Mouse (Mus musculus): ENCODE data around the gene Gfod1.

Gene Gfod1

DNA sequence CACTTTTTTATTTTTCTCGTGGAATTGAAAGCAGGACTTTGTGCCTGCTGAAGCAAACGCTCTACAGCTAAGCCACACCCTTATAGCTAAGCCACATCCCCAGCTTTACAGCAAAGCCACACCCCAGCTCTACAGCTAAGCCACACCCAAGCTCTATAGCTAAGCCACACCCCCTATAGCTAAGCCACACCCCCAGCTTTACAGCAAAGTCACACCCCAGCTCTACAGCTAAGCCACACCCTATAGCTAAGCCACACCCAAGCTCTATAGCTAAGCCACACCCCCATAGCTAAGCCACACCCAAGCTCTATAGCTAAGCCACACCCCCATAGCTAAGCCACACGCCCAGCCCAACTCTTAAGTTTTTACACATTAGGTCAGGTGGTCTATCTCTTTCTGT lies 42.7 kb downstream of the Gfod1 start:
- no peak for DNase-seq

DNA sequence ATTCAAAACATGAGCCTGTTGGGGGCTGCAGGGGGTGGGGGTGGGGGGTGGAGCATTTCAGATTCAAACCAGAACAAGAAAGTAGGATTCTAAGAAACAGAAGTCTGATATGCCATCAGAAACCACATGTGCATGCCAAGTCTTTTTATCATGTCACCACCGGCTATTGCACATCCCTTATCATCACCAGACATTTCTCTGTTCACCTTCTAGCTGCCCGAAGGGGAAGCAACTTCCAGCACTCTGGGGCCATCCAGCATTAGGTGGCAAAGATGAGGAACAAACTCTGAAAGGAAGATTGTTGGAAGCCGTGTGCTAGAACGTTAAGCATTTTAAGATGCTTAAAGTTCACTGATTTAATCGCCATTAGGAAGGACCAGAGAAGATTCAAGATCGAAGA lies 43.2 kb downstream of the Gfod1 start:
- DNase-seq = no peak

DNA sequence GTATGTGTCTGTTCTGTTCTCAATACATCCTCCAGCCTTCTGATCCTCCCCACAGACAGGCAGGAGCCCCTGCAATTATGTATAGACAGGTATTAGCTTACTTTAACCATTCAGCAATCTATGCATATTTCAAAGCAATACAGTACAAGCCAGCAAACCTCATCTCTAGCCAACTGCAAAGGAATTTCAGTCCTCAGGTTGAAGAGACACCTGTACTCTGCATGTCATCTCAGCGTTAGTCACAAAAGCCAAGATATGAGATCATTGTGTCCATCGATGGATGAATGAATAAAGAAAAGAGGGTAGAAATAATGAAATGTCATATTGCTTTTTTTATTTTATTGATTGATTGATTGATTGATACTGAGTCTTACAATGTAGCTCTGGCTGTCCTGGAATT lies 47.5 kb downstream of the Gfod1 start:
- DNase-seq = no peak

DNA sequence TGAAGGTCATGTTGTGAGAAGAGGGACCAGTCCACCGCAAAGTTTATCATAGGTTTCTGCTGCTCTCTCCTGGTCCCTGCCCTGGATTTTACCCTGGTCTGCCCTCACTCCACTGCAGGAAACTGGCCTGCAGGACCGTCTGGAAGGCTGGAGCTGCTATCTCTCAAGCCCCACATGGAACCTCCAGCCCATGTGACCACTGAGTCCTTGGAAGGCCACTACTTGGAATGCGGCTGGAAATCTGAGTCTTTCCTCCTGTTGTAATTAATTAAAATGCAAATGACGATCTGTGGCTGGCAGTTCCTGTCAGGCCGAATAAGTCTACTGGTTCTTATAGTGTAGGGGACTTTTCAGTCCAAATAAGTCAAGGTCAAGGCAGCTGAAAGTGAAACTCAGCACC lies 50.4 kb downstream of the Gfod1 start:
- peak; percentile 40 to 48 for DNase-seq

DNA sequence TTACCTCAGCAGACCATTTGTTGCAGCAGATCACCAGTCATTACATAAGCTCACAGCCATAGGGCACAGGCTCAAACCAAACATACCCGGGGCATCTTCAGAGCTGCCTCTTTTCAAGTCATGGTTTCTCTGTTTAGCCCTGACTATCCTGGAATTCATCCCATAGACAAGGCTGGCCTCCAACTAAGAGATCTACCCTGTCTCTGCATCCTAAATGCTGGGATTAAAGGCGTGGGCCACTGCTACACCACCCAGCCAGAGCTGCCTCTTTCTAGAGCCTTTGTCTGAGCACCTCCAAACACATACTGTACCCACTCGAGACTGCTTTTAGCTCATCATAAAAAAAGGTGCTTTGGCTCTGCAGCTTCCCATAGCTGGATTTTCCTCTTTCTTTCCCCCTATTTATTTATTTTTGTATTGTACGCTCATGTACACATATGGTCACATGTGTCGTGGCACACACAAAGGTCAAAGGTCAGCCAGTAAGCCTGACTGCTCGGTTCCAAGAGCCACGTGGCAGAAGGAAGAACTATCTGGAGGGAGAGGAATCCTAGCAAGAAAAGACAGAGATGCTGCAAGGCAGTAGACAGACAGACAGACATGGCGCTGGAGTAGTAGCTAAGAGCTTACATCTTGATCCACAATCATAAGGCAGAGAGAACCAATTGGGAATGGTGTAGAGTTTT lies 51.7 kb downstream of the Gfod1 start:
- no peak for DNase-seq

DNA sequence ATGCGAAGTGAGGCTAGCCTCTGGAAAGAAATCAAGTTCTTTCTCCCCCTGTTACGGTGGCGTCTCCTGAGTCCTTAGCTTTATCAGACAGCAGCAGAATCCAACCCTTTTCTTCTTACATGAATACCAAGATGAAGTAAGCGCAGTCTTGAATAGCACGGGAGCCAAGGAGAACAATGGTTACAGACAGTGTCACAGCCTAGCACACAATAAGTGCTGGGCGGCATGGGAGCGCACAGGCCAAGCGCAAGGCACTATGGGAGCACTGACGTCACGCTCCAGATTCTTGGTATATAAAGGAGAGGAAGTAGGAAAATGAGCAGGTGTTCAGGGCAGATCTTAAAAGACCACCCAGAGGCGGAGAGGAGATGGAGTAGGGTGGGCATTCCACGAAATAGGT lies 52.6 kb downstream of the Gfod1 start:
- no peak for DNase-seq

DNA sequence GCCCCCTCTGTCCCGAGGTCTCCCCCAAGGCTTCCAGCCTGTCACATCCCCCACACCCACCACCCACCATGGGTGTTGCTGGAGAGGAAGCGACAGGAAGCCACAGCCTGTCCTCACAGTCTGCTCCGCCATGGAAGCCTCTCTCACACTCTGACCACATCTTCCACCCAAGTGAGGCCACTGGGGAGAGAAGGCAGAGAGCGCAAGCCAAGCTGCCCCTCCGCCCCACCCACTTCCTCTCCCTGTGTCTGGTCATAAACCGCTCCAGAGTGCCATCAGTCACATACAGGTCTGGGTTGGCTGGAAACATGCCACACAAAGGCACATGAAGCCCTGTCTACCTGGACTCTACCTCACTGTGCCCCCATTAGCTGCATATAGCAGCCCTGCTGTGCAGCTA lies 53.3 kb downstream of the Gfod1 start:
- no peak for DNase-seq

DNA sequence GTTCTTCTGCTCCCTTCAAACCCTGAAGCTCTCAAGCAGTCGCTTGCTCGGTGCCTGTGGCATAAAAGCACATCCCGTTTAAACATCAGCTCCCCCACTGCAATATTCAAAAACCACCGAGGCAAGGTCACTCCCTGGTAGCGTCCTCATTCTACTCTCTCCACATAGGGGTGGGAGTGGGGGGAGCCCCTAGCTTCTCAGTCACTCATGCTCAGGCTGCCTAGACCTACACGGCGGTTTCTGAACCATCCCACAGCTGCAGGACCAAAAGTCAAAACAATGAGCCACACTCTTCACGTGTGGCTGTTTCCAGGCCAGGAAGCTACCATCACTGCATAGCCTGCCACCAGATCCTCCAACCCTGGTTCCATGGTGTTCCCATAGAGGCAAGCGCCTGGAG lies 53.9 kb downstream of the Gfod1 start:
- DNase-seq = no peak

DNA sequence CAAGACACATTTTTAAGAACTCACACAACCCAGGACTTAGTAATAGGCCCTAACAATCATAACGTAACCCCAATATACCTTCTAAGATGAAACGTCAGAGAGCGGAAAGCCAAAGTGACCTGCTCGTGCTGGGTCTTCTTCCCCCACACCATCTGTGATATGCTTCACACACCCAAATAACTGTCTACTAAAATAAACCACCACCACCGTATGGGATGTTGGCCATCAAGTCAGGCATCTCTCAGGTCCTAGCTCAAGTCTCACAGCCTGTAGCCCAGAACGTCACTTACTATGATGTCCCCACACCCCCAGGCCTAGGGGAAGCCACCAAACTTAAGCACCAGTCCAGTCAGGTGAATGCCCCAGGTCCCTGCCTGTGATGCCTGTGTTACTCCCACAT lies 55.6 kb downstream of the Gfod1 start:
- peak in 1 of 2 experiments; percentile 54 for DNase-seq

DNA sequence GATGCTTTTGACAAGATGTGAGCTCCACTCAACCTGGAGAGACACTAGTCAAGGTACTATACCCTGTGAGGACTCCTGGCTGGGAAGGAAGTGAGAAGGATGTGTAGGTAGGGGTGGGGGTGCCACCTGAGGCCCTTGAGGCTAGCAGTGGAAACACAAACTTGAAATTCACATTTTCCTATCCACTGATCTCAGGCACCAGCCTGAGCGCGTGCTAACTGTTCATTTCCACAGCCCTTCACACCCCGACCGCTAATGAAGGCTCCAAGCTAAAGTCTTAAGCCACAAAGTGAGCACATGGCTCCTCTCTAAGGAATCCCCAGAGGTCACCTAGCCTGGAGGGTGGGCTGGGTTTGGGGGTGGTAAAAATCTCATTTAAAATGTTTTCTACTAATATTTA lies 57.1 kb downstream of the Gfod1 start:
- DNase-seq = no peak

DNA sequence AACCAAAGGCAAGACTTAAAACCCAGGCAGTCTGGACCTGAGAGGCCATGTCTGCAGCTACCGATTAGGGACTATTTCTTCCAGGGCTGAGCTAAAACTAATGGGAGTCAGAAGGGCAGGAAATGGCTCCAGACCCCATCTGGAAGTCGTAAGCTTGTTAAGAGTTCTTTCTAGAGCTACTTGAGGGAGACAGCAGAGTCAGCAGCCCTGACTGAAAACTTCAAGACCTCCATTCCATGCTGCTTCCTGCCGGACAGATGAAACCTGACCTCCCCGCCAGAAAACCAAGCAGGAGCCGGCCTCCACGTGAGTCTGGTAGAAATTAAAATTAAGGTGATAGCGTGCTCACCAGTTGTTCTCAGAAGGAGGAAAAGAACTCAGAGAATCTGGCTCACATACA lies 60.2 kb downstream of the Gfod1 start:
- no peak for DNase-seq

DNA sequence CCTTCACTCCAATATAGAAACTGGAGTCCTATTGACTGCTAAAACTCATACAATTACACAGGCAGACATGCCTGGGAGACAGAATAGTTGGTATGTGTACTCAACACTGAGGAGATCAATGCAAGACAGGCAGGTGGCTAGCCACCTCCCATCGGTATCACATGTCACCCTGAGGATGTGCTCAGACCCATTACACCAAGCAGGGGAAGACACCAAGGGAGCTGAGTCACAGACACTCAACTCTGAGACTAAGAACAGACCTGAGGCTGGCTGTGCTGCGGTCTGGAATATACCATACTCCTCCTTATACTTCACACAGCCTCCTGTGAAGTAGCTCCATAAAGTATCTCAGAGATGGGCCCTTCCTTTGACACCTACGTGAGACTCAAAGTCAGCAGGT lies 60.7 kb downstream of the Gfod1 start:
- DNase-seq = no peak

DNA sequence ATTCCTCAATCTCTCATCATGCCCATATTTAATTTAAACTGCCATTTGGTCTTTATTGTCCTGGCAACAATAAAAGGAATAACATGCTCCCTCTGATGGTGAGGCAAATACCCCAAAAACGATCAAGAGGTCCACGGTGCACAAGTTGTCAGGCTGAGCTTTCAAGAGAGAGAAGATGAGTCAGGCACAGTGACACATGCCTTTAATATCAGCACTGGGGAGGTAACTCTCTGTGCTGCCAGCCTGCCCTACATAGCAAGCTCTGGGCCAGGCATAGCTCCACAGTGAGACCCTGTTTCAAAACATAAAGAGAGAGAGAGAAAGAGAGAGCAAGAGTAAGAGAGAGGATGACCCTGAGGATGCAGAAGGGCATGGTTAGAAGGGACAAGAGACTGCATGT lies 62.2 kb downstream of the Gfod1 start:
- no peak for DNase-seq

DNA sequence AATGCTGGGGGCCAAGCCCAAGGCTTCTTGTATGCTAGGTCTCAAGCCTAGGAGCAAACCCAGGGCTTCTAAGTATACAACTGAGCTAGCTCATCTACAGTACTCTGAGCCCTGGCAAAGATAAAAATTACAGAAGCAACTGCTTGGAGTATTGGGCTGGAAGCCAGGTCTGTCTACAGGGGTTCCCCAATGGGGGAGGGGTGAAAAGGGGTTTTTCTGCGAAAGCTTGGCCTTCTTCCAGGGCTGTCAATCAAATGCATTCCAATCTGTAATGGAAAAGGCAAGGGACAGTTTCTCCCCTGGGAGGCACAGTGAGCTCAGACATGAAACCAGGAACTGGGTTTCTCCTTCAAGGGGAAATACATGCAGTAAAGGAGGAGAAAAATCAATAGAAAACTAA lies 62.9 kb downstream of the Gfod1 start:
- DNase-seq = peak; percentile 61 to 75

DNA sequence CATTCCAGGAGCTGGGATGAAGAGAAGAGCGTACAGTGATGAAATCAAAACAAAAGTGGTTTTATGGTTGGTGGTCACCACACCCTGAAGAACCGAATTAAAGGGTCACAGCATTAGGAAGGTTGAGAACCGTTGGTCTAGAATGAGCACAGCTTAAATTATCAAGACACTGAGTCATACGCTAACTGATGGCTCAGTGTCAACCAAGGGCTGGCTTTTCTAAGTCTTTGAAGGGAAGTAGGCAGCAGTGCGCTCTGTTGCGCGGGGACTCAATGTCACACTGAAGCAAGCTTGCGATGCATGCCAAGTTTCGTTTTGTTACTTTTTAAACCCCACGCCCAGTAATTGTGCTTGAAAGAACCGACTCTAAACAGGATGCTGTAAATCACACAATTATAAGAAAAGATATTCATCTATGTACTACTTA lies 64.2 kb downstream of the Gfod1 start:
- no peak for DNase-seq

DNA sequence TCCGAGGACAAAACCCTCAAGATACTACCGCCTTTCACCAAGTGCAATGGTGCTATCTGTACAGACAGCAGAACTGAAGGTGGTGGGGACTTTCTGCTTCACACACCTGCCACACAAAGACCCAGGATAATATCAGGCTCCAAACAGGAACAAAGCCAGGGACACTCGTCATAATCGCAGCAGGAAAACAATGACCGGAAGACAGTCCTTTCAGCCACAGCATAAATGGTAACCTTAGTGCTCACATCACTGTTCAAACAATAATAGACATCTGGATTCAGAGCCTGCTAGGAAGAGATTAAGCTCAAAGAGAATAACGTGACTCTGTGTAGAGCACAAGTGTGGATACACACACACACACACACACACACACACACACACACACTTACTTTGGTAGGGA lies 67.3 kb downstream of the Gfod1 start:
- DNase-seq = no peak

DNA sequence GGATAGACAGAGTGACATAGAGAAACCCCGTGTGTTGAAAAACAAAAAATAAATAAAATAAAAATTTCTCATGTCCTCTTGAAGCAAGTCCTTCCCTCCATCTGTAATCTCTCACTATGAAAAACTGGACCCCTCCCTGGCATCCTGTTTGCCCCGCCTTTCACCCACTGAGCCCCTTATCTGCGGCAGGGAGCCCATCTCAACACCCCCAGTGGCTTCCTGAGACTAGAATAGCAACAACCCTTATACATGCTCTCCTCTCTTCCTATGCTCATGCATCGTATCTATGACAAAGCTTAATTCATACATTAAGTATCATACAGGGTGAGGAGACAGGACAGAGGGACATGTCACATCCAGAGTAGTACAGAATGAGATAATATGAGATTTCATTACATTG lies 68.0 kb downstream of the Gfod1 start:
- no peak for DNase-seq

DNA sequence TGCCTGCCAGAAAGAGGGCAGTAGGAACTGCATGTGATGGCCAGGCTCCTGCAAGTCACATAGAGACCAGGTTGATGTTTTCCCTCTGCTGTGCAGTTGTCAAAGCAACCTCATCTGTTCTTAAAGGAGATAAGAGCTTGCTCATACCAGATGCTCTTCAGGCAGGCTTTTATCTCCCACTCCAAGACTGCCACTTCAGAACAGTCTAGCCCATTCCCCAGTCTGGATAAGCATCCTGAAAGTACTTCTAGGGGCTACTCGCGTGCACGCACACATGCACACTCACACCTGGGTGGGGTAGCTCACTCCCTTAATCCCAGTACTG lies 68.4 kb downstream of the Gfod1 start:
- no peak for DNase-seq

DNA sequence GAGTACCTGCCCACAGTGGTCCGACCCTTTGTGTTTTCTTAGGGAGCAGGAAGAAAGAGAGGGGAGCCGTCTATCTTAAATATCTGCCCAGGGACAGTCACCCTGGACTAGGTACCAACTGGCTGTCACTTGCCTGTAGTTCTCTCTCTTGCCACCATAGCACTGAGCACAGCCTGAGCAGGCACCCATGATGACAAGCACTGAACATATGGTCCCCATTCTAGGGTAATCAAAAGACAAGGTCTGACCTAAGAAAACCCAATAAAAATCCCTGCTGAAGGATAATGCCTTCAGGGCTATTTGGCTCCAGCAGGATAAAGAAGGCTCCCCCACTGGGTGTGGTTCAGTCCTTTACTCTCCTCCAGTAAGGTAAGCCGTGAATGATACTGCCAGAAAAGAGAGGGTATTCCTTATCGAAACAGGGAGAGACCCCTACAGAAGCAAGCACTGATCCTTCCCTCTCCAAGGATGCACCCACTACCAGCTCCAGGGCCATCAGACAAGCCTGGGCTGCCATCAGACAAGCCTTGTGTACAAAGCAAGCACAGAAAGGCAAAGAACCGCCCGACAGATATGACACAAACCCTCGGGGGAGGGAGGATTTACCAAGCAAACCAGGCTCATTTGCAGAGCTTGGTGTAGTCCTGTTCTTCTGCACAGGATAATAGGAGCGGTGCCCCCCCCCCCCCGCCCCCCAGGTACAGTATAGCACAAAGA lies 68.9 kb downstream of the Gfod1 start:
- DNase-seq = no peak

DNA sequence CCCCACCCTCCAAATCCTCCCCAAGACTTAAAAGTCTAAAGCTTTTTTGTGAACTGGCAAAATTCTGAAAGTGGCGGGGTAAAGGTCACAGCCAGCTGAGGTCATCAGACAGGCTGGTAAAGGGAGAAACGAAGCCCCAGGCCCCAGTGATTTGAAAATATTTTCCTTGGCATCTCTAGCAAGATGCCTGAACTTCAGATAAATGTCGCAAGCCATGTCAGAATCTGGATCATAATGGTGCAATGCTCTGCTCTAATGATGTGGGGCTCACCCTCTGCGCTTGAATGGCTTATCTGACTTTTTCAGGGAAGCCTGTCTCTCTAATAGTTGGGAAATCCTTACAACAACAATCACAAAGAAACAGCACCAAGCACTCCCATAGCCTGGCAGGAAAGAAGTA lies 70.6 kb downstream of the Gfod1 start:
- no peak for DNase-seq

DNA sequence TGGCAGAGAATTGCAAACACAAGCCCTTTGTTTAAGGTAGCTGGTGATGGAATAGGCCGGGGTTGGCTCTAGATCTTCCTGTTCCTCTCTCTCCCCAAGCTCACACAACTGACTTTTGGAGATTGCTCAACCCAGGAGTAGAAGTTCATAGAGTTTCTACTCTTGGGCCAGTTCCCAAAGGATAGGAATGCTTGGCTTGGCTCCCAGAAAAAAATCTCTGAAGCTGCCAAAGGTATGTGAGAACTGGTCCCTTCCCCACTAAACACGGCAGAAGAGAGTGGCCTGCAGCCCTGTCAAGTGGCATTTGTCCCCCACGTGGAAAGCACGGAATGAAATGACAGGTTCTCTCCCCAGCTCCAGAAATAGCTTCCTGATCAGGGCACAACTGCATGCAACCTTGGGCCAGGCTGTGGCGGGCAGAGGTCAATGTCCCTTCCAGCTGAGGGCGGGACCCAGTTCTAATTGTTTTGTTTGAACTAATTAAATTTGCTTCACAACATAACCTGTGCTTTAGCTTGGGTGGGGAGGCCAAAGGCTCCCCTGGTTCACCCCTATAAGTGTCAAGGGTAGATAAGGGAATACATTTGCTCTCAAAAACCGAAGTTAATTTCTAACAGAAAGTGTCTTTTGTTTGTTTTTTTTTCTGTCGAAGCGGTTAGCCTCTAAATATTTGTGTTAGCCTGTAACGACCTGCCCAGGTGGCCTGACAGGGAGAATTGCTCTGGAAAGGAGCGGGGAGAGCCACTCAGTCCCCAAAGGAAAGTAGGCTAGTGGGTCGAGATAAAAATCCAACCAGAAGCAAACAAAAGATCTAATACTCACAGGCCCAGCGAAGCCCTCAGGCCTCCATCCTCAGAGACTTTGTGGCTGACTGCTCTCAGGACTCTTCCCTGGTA lies 71.8 kb downstream of the Gfod1 start:
- DNase-seq = peak; percentile 48 to 71

DNA sequence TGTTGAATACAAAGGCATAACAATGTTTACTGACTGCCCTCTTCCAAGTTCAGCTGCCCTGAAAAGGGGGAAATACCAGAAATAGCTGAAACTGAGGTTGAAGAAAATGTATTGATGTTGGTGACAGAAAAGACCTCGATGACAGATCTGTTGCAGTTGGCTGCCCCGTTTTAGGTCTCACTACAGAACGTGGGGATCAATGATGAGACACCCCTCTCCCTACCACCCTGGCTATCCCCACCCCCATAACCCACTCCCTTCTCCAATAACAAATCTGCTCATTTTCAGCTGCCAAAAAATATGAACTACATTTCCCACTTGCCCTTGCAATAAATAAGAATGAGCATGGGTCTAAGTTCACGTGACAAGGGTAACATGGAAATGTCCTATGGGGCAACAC lies 73.1 kb downstream of the Gfod1 start:
- DNase-seq = no peak

DNA sequence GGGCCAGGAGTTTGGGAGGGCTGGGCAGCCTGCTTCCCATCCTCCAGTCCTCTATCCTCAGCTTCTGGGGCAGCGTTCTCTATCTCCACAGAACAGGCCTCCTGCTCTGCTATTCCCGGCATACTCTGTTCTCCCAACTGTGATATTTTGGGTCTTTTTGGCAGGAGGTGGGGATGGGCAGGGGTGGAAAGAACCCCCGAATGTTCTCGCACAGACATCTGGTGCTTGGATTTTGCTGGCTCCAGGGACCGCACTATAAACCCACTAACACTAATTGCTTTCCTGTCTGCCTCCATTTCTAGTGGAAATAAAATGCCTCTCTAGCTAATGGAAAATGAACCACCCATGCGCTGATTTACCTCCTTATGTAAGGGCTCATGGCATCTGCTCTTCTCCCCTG lies 73.7 kb downstream of the Gfod1 start:
- no peak for DNase-seq

DNA sequence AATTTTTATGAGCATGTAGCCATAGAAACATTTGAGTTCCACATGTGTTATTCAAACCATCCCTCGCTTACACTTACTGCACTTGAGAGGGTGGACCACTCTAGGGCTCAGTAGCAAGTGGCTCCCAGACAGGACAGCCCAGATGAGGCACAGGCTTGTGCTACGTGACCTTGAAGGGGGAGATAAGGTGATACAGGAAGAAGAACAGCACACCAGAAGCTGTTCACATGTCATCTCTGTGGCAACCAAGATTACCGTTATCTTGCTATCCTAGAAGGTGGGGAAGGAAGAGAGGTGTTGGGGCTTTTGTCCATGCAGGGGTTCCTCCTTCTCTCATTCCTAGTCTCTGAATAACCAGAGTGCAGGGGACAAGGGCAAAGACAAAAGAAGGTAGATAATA lies 74.2 kb downstream of the Gfod1 start:
- no peak for DNase-seq

All from cerebellum, postnatal 14 days (tissue).